Mouse (Mus musculus) C3H10T1/2 (cell line): ENCODE data around the gene Gm21170. TPM values are rescaled to one million over a fixed set of nuclear protein-coding genes. Genes with fewer than 3 reads are reported as not detected.

ENCODE experiments used
- polyA plus RNA-seq, 2 experiments: library from polyadenylated mRNA; unstranded; fragments of >200 nt; fragmentation: generic; extraction: Trizol; gene quantifications; one replicate each; pipeline ENCODE4 v1.2.1; 2012; ENCODE audit warnings: missing spikeins in 2 of 2

Gene Gm21170
- not detected for polyA plus RNA-seq

DNA sequence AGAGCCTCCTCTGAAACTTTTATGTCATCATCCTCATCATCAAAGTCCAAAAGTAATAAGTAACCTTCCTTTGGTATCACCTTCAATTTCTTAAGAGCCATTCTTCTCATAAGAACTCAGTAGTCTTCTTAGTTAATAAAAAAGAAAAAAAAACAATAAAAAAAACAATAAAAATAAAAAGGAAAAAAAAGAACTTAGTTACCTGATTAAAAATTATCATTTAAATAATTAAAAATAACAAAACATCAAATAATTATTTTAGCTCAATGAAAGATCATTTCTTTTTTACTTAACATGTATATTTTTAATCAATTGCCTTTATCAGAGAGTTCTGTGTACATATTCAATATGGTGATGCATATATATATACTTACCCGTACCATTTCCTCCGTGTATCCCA is at the start of gene Gm21170:
Gm21170 (minus strand) TSS at position 101 of the 400 bp plus-strand sequence.

Other genes starting within 250 kb of the Gm21170 start
- gene Gm21256, start 240.1 kb downstream of the Gm21170 start, polyA plus RNA-seq, result not detected